Mouse (Mus musculus) CH12.LX (cell line): Measurements from ENCODE around the gene Cfap58. TPM values are rescaled to one million over a fixed set of nuclear protein-coding genes. Genes with fewer than 3 reads are reported as not detected.
A peak's percentile ranks its signal among the peaks of the same experiment; 100 is the strongest.

Experiments used
- DNase-seq: peaks from one replicate; pipeline ENCODE4 v3.0.0-alpha.2; 2013; ENCODE audit errors: extremely low read depth
- H3K27ac ChIP-seq: 2 replicates; pipeline ENCODE4 v1.5.1; 2012; ENCODE audit warnings: low read depth, mild to moderate bottlenecking, control low read depth, moderate library complexity; ENCODE audit not compliant: insufficient read depth
- H3K27me3 ChIP-seq: replicated peaks from 2 replicates; pipeline ENCODE3; 2012; ENCODE audit warnings: inconsistent platforms
- H3K36me3 ChIP-seq, 2 experiments: replicated peaks in 1 of 2; 2 replicates each; pipeline versions ENCODE3 to v1.6.1; 2012; ENCODE audit warnings: inconsistent platforms in 1 of 2, low read length in 1 of 2, mild to moderate bottlenecking in 1 of 2, mixed read lengths in 1 of 2, moderate library complexity in 1 of 2; ENCODE audit not compliant: control insufficient read depth in 1 of 2, insufficient read depth in 1 of 2
- H3K4me1 ChIP-seq, 2 experiments: 2 replicates each; pipeline ENCODE4 v1.6.1; 2012; ENCODE audit warnings: inconsistent platforms in 1 of 2, moderate library complexity in 1 of 2; ENCODE audit not compliant: insufficient read depth in 2 of 2, control insufficient read depth in 1 of 2
- H3K4me2 ChIP-seq: 2 replicates; pipeline ENCODE4 v1.6.1; 2012; ENCODE audit warnings: low read depth, mild to moderate bottlenecking, control low read depth; ENCODE audit not compliant: poor library complexity, insufficient read depth, severe bottlenecking
- H3K4me3 ChIP-seq, 3 experiments: fragments of 150-350 bp in 1 of 3; sonication (generic) in 1 of 3; replicated peaks in 1 of 3; 2 replicates each; pipeline versions ENCODE3 to v1.5.1; 2011 to 2012; ENCODE audit warnings: low read depth in 2 of 3, low read length in 2 of 3, mild to moderate bottlenecking in 2 of 3, moderate library complexity in 2 of 3, control low read depth in 1 of 3, improper control_type of control experiment in 1 of 3, inconsistent platforms in 1 of 3, mixed read lengths in 1 of 3; ENCODE audit not compliant: poor library complexity in 1 of 3
- H3K79me2 ChIP-seq: replicated peaks from 2 replicates; pipeline ENCODE4 v1.6.1; 2012; ENCODE audit warnings: mild to moderate bottlenecking, moderate library complexity; ENCODE audit not compliant: control insufficient read depth, poor library complexity, insufficient read depth, severe bottlenecking; ENCODE audit errors: extremely low read depth
- H3K9ac ChIP-seq: 2 replicates; pipeline ENCODE4 v1.6.1; 2012; ENCODE audit warnings: low read depth, mild to moderate bottlenecking, control low read depth, moderate library complexity; ENCODE audit not compliant: insufficient read depth
- H3K9me3 ChIP-seq: replicated peaks from 2 replicates; pipeline ENCODE3; 2012; ENCODE audit warnings: low read length, inconsistent platforms, mixed read lengths
- CHD2 ChIP-seq: IDR thresholded peaks from 2 replicates; pipeline ENCODE4 v1.6.1; 2011; ENCODE audit warnings: low read length, improper control_type of control experiment
- CTCF ChIP-seq, 2 experiments: IDR thresholded peaks in 1 of 2; conservative IDR thresholded peaks in 1 of 2; 2 replicates each; pipeline ENCODE4 v1.5.1; 2011 to 2012; ENCODE audit warnings: low read depth in 2 of 2, low read length in 2 of 2, improper control_type of control experiment in 1 of 2, inconsistent platforms in 1 of 2, mild to moderate bottlenecking in 1 of 2, moderate library complexity in 1 of 2
- ELF1 ChIP-seq: IDR thresholded peaks from 2 replicates; pipeline ENCODE4 v1.6.1; 2014; ENCODE audit warnings: low read depth, mild to moderate bottlenecking, inconsistent platforms, low read length, improper control_type of control experiment
- EP300 ChIP-seq: IDR thresholded peaks from 2 replicates; pipeline ENCODE4 v1.6.1; 2011; ENCODE audit warnings: low read length, improper control_type of control experiment
- GABPA ChIP-seq: IDR thresholded peaks from 2 replicates; pipeline ENCODE4 v1.6.1; 2012; ENCODE audit warnings: low read depth, low read length, improper control_type of control experiment, inconsistent platforms; ENCODE audit not compliant: insufficient replicate concordance
- JUN ChIP-seq: IDR thresholded peaks from 2 replicates; pipeline ENCODE4 v1.6.1; 2011; ENCODE audit warnings: low read depth, mild to moderate bottlenecking, low read length, improper control_type of control experiment, moderate library complexity; ENCODE audit not compliant: insufficient read depth
- MAX ChIP-seq: IDR thresholded peaks from 2 replicates; pipeline ENCODE4 v1.6.1; 2011; ENCODE audit warnings: low read length, improper control_type of control experiment
- MAZ ChIP-seq: IDR thresholded peaks from 2 replicates; pipeline ENCODE4 v1.6.1; 2012; ENCODE audit warnings: low read depth, mild to moderate bottlenecking, inconsistent platforms, low read length, improper control_type of control experiment, moderate library complexity
- MEF2A ChIP-seq: IDR thresholded peaks from 2 replicates; pipeline ENCODE4 v1.6.1; 2014; ENCODE audit warnings: low read depth, mild to moderate bottlenecking, inconsistent platforms, low read length, improper control_type of control experiment, borderline replicate concordance
- MXI1 ChIP-seq: IDR thresholded peaks from 2 replicates; pipeline ENCODE4 v1.6.1; 2011; ENCODE audit warnings: mild to moderate bottlenecking, low read depth, low read length, improper control_type of control experiment
- MYC ChIP-seq: IDR thresholded peaks from 2 replicates; pipeline ENCODE4 v1.6.1; 2011; ENCODE audit warnings: low read depth, mild to moderate bottlenecking, improper control_type of control experiment, low read length
- NELFE ChIP-seq: IDR thresholded peaks from 2 replicates; pipeline ENCODE4 v1.6.1; 2011; ENCODE audit warnings: low read depth, low read length, improper control_type of control experiment
- POLR2A ChIP-seq: IDR thresholded peaks from 2 replicates; pipeline ENCODE4 v1.6.1; 2011; ENCODE audit warnings: low read depth, mild to moderate bottlenecking, improper control_type of control experiment, low read length
- POLR2AphosphoS2 ChIP-seq: IDR thresholded peaks from 2 replicates; pipeline ENCODE4 v1.6.1; 2011; ENCODE audit warnings: low read depth, low read length, improper control_type of control experiment
- RCOR1 ChIP-seq: conservative IDR thresholded peaks from 2 replicates; pipeline ENCODE4 v1.6.1; 2012; ENCODE audit warnings: low read depth, mild to moderate bottlenecking, inconsistent platforms, low read length, improper control_type of control experiment
- SIN3A ChIP-seq: IDR thresholded peaks from 2 replicates; pipeline ENCODE4 v1.6.1; 2012; ENCODE audit warnings: low read length, improper control_type of control experiment, inconsistent platforms
- TBP ChIP-seq: conservative IDR thresholded peaks from 2 replicates; pipeline ENCODE4 v1.6.1; 2011; ENCODE audit warnings: low read depth, low read length, improper control_type of control experiment
- USF1 ChIP-seq: IDR thresholded peaks from 2 replicates; pipeline ENCODE4 v1.6.1; 2014; ENCODE audit warnings: low read depth, mild to moderate bottlenecking, inconsistent platforms, low read length, improper control_type of control experiment
- USF2 ChIP-seq: conservative IDR thresholded peaks from 2 replicates; pipeline ENCODE4 v1.6.1; 2011; ENCODE audit warnings: low read depth, low read length, improper control_type of control experiment
- ZMIZ1 ChIP-seq: IDR thresholded peaks from 2 replicates; pipeline ENCODE4 v1.6.1; 2012; ENCODE audit warnings: low read depth, mild to moderate bottlenecking, inconsistent platforms, low read length, improper control_type of control experiment
- dilution Hi-C: fragments of 300-500 bp; cut with MboI; formaldehyde crosslinking; loops from 2 replicates; pipeline ENCODE4 v1.14.3; 2020; ENCODE audit warnings: low sequenced_read_pairs; ENCODE audit not compliant: extremely low pct_unique_long_range_greater_than_20kb, extremely low pct_ligation_motif_present
- in situ Hi-C: fragments of 300-500 bp; cut with MboI; formaldehyde crosslinking; loops from 3 replicates; pipeline ENCODE4 v1.14.3; 2019; ENCODE audit warnings: low sequenced_read_pairs, low pct_ligation_motif_present, low pct_unique_long_range_greater_than_20kb, mixed read lengths
- polyA plus RNA-seq: library from polyadenylated mRNA; unstranded; fragments of >175 nt; gene quantifications from 2 replicates; pipeline ENCODE4 v1.2.1, GENCODE M21; 2012; ENCODE audit warnings: low read depth; ENCODE audit not compliant: insufficient read length
- total RNA-seq, 2 experiments: library from RNA; depleted of rRNA; stranded (reverse); fragments of 300-350 nt in 1 of 2; fragments of >200 nt in 1 of 2; gene quantifications; 2 replicates each; pipeline ENCODE4 v1.2.3; 2012 to 2014

Cfap58 gene
- total RNA-seq (2012; rRNA removed) (0.17 TPM in 1 of 2 replicates, not detected in the other), total RNA-seq (2014; rRNA removed) (0.13 and 0.15 TPM in 2 replicates), polyA plus RNA-seq (0.27 and 0.33 TPM in 2 replicates)

DNA sequence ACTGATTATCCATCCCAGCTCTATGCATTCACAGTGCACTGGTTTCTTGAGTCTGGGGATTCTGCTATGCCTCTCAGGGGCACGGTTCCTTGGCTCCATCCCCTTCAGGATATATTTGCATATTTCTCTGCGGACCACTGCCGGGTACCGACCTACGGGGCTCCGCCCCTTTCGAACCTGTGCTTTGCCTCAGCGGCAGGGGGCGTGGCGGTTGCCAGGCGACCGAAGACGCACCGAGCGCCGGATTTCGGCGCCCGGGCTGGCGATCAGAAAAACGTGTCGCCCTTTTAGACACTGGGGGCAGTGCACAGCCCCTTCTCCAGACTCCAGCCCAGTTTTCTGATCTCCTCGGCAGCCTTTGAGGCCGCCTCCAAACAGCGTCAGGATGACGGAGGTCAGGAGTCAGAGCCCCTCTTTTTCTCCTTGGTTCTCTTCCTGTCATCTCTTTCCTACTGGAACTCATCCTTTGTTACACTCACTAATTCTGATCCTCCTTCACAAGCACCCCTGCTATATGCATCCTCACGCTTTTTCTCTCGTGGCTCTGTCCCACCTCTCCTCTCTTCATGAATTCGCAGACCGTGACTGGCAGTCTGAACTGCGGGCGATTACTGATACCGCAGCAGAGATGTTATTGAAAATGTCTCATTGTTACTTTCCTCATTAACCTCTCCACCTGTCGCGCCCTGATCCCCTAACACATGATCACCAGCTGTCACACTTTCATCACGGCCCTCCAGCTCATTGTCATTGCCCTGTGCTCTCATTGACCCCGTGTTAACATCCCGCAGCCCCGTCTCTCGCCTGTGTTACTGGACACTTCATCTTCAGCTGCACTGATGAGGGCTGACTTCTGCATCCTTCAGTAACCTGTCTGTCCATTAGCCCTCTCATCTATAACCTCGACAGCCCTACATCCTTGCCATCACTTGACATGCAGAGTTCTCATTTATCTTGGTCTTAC is at the start of gene Cfap58:
Gene Cfap58, plus strand, starts transcription at position 233 of the 964 bp plus-strand sequence.
- in situ Hi-C loops: loop anchor here (25.0 kb wide), 1 partner anchor 275 kb away; no protein-coding TSS in a partner anchor
- dilution Hi-C loops: no loop called here
- H3K4me3 ChIP-seq: peak within 1 kb of the TSS; percentile 58 to 71 (median 68)
- H3K9ac ChIP-seq: peak within 1 kb of the TSS; percentile 85
- H3K27ac ChIP-seq: peak within 1 kb of the TSS; percentile 67
- no peaks in the 10 kb centered on the region for H3K79me2 ChIP-seq
- DNase-seq: peak; percentile 92
- TF ChIP-seq MEF2A (no peak), MAX (peak; percentile 56; the same call in 1 of the 2 replicates), MYC (0 out of 2 replicates have a peak, but pooled peaks have one; percentile 11), SIN3A (peak; percentile 97), ELF1 (peak; percentile 76), CTCF (conservative IDR thresholded peaks at IDR 0.05 in 1 of 2, IDR thresholded peaks at IDR 0.05 in 1 of 2; ENCODE audit: low read depth in 2 of 2, low read length in 2 of 2) (peak in 1 of 2 experiments; percentile 42; a peak in 2 of 4 replicates), MXI1 (peak; percentile 99), TBP (peak; percentile 59; the same call in 1 of the 2 replicates), NELFE (0 out of 2 replicates have a peak, but pooled peaks have one; percentile 16), USF1 (no peak), POLR2A (peak; percentile 49; the same call in 1 of the 2 replicates)
- H3K9me3 ChIP-seq: no peaks in the 10 kb centered on the region
- H3K4me2 ChIP-seq: peak within 1 kb of the TSS; percentile 96
- H3K27me3 ChIP-seq: peaks cover 40% of the 10 kb centered on the region
- H3K4me1 ChIP-seq: peaks cover 10 to 24% of the 10 kb centered on the region in 2 experiments
- H3K36me3 ChIP-seq: no peaks in the 10 kb centered on the region

DNA sequence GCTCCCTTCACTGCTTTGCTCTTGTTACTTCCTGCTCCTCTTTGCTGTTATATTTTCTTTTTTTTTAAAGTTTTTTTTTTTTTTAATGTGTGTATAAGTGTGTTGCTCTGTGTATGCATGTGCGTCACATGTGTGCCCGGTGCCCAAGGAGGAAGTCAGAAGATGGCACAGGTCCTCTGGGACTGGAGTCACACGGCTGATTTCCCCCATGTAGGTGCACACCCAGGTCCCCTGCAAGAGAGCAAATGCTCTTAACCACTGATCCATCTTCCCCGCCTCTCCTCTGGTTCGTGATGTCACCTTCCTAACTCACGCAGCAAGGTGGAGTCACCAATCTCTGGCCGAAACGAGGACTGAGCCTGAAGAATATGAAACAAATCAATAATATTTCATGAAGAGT is 49.4 kb upstream of the Cfap58 start:
- no peaks in the 10 kb centered on the region for H3K9me3 ChIP-seq
- H3K27ac ChIP-seq: no peak overlapping the region
- in situ Hi-C loops: no loop called here
- TF ChIP-seq MXI1 (no peak), USF1 (no peak), EP300 (no peak), POLR2AphosphoS2 (no peak), MAX (no peak), RCOR1 (no peak), GABPA (no peak), ELF1 (no peak), CHD2 (no peak), USF2 (no peak), MAZ (no peak), CTCF (conservative IDR thresholded peaks at IDR 0.05 in 1 of 2, IDR thresholded peaks at IDR 0.05 in 1 of 2; ENCODE audit: low read depth in 2 of 2, low read length in 2 of 2) (no peak), ZMIZ1 (no peak), TBP (no peak), JUN (no peak)
- TF ChIP-seq, all 38 proteins: peak for 0
- Histone ChIP-seq H3K4me2 (no peak overlapping the region), H3K79me2 (no peaks in the 10 kb centered on the region), H3K4me3 (no peak overlapping the region), H3K36me3 (peaks cover 0 to 12% of the 10 kb centered on the region in 2 experiments), H3K4me1 (peaks cover 11 to 60% of the 10 kb centered on the region in 2 experiments), H3K9ac (no peak overlapping the region), H3K27me3 (no peaks in the 10 kb centered on the region)
- dilution Hi-C loops: no loop called here
- no peak for DNase-seq
